Mouse (Mus musculus): ENCODE results near the gene Hlf.

GRCm38 (mm10) chr11:90306993-90307392 is 83.7 kb downstream of the Hlf start:
- TF ChIP-seq POLR2A (IDR thresholded peaks at IDR 0.05; ENCODE audit: insufficient read depth, low read depth, low read length) (no peak), CTCF (IDR thresholded peaks at IDR 0.05; ENCODE audit: insufficient read depth, low read depth, low read length) (no peak)

Measured in olfactory bulb, adult 2 months (tissue).